Mouse (Mus musculus): ENCODE data around the gene Itprid1.

DNA sequence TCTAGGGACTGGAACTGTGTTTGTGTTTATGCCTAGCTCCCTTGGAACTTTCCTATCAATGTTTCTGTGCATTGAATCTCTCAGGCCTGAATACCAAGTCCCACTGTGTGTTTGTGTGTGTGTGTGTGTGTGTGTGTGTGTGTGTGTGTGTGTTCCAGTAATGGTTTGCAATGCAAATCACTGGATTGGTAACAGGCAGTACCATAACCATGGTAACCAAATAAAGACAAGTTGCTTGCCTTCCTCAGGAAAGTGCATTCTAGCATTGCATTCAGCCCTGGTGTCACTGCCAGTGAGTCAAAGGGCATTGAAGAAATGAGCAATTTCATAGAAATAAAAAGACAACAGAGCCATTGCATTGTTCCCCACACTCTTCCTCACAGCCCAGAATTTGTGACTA, 15.9 kb downstream of the Itprid1 start:
- no peak for TF ChIP-seq CTCF (IDR thresholded peaks at IDR 0.05; ENCODE audit: low read depth)
- no peak for TF ChIP-seq EP300 (IDR thresholded peaks at IDR 0.05; ENCODE audit: low read depth)
